Mouse (Mus musculus) forebrain, embryonic 11.5 days (tissue): ENCODE measurements around the gene Tnfrsf14. TPM values are rescaled to one million over a fixed set of nuclear protein-coding genes. Genes with fewer than 3 reads are reported as not detected.
A peak's percentile ranks its signal among the peaks of the same experiment; 100 is the strongest.

ENCODE experiments used
- ATAC-seq: fragments of 200-750 bp; cut with Nextera tagmentation; replicated peaks from 2 replicates; pipeline ENCODE4 v1.8.0; 2017; ENCODE audit warnings: moderate TSS enrichment; ENCODE audit not compliant: low FRiP score
- DNase-seq: peaks from one replicate; pipeline ENCODE4 v3.0.0-alpha.2; 2017; ENCODE audit warnings: low spot score
- H3K27ac ChIP-seq: fragments of 300-500 bp; sonication (generic); 2 replicates; pipeline ENCODE4 v1.5.1; 2014; ENCODE audit warnings: low read depth, low read length
- H3K27me3 ChIP-seq: fragments of 300-500 bp; sonication (generic); 2 replicates; pipeline ENCODE4 v1.6.1; 2014; ENCODE audit warnings: mild to moderate bottlenecking, low read length, mixed read lengths; ENCODE audit not compliant: control insufficient read depth, insufficient read depth
- H3K36me3 ChIP-seq: fragments of 300-500 bp; sonication (generic); 2 replicates; pipeline ENCODE4 v1.6.1; 2014; ENCODE audit warnings: mild to moderate bottlenecking, low read length, moderate library complexity, mixed read lengths; ENCODE audit not compliant: control insufficient read depth, insufficient read depth
- H3K4me1 ChIP-seq: fragments of 300-500 bp; sonication (generic); replicated peaks from 2 replicates; pipeline ENCODE4 v1.6.1; 2014; ENCODE audit warnings: low read length, mixed read lengths; ENCODE audit not compliant: control insufficient read depth, insufficient read depth
- H3K4me2 ChIP-seq: fragments of 300-500 bp; sonication (generic); 2 replicates; pipeline ENCODE4 v1.6.1; 2014; ENCODE audit warnings: low read depth, mild to moderate bottlenecking, low read length, moderate library complexity, mixed read lengths; ENCODE audit not compliant: severe bottlenecking
- H3K4me3 ChIP-seq: fragments of 300-500 bp; sonication (generic); 2 replicates; pipeline ENCODE4 v1.5.1; 2014; ENCODE audit warnings: low read depth, low read length
- H3K9ac ChIP-seq: fragments of 300-500 bp; sonication (generic); 2 replicates; pipeline ENCODE4 v1.6.1; 2014; ENCODE audit warnings: low read length
- H3K9me3 ChIP-seq: fragments of 300-500 bp; sonication (generic); 2 replicates; pipeline ENCODE4 v1.6.1; 2016; ENCODE audit warnings: low read length, mixed read lengths; ENCODE audit not compliant: control insufficient read depth
- WGBS: fragments of 180-500 bp; shearing (Covaris S2); extraction: QIAGEN DNeasy Blood & Tissue Kit; methylation state at CpG from one replicate; pipeline ENCODE4 v1.1.7; 2014; 5-methylcytosine and 5-hydroxymethylcytosine counted together
- polyA plus RNA-seq: library from polyadenylated mRNA; unstranded; fragments of >200 nt; fragmentation: Nextera tagmentation; extraction: Ambion mirVana; gene quantifications from 2 replicates; pipeline ENCODE4 v1.2.1, GENCODE M21; 2014

Gene Tnfrsf14
- polyA plus RNA-seq: 0.61 and 1.4 TPM in 2 replicates

DNA sequence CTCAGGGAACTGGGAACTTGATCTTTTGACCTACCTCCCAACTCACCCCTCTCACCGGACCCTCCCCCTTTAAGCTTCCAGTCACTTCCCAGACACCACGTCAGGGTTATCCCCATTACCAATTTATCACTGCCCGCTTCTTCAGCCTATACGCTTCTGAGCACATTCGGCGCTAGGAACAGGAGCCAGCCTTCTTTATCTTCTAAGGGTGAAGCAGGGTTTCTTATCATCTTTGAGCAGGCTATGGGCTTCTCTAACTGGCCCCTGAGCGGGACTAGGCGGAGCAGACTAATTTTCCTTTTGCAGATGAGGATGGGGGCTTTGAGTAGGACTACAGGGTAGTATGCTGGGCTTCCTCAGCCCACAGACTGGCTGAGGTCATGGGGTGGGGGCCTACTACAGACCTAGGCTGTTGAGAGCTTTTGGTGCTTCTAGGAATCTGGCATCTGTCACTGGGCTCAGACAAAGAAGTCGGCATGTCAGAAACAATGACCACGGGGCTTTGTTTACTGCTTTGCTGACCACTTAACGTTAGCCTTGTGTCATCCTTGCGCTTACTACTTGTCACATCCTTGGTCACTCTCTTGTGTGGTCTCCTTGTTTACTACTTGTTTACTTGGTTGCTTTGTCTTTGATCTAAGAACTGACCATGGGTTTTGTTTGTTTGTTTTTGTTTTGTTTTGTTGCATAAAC lies at the start of gene Tnfrsf14:
Gene Tnfrsf14 (minus strand): TSS at position 169 of the 693 bp plus-strand sequence.
- Histone ChIP-seq H3K4me2 (no peak within 1 kb of the TSS), H3K9ac (no peak within 1 kb of the TSS), H3K27me3 (no peaks in the 10 kb centered on the region), H3K36me3 (no peaks in the 10 kb centered on the region), H3K9me3 (no peaks in the 10 kb centered on the region), H3K4me3 (0 out of 2 replicates have a peak within 1 kb of the TSS, but pooled peaks have one; percentile 0), H3K27ac (peak within 1 kb of the TSS; percentile 13; the same call in 1 of the 2 replicates), H3K4me1 (no peaks in the 10 kb centered on the region)
- no peak for ATAC-seq
- no peak for DNase-seq
- WGBS: 64% methylated on average over 12 of the region's 12 CpGs

DNA sequence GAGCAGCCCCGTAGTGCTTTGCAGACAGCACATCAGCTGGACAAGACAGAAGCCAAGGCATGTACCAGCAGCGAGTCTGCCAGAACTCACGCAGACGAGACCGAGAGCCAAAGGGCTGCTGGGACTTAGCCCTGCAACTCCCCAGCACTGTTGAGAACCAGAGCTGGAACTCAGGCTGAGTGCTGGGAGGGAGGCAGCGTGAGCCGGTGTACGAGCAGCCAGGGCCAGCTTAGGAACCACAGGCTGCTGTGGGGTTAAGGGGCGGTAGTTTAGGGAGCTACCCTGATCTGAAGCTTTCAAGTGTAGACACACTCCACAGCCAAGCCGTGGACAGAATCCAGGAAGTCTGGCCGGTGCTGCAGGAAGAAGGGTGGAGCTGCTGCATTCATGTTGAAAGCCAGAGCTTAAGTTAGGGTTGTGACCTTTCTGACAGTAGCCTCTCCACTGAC lies 45.8 kb upstream of the Tnfrsf14 start:
- DNase-seq (no peak), ATAC-seq (no peak)
- H3K36me3 ChIP-seq: peaks cover 43% of the 10 kb centered on the region
- H3K27me3 ChIP-seq: no peaks in the 10 kb centered on the region
- H3K9ac ChIP-seq: no peak overlapping the region
- H3K27ac ChIP-seq: no peak overlapping the region
- 92% methylated on average over 11 of the region's 11 CpGs for WGBS
- H3K9me3 ChIP-seq: no peaks in the 10 kb centered on the region
- H3K4me3 ChIP-seq: no peak overlapping the region
- H3K4me2 ChIP-seq: no peak overlapping the region
- H3K4me1 ChIP-seq: no peaks in the 10 kb centered on the region

DNA sequence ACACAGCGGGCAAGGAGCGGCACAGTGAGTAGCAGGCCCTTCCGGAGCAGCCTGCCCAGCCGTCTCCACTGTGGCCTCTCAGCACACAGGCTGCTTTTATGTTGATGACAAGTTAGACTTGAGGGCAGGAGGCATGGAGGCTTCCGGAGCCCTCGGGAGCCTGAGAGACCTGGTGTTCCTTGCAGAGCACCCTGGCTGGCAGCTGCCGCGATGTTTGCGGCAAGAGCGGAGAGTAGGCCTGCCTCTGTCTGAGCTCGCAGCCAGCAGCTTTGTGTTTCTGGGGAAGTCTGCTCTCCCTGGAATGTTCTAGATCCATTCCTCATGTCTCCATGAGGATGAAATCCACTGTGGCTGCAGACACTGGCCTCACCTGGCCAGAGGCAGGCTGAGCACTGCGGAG lies 44.2 kb upstream of the Tnfrsf14 start:
- WGBS: 98% methylated on average over 12 of the region's 12 CpGs
- H3K4me3 ChIP-seq: no peak overlapping the region
- peaks cover 38% of the 10 kb centered on the region for H3K36me3 ChIP-seq
- H3K27me3 ChIP-seq: no peaks in the 10 kb centered on the region
- no peak overlapping the region for H3K27ac ChIP-seq
- H3K4me2 ChIP-seq: no peak overlapping the region
- no peaks in the 10 kb centered on the region for H3K4me1 ChIP-seq
- ATAC-seq: no peak
- no peak for DNase-seq
- H3K9me3 ChIP-seq: no peaks in the 10 kb centered on the region
- no peak overlapping the region for H3K9ac ChIP-seq

DNA sequence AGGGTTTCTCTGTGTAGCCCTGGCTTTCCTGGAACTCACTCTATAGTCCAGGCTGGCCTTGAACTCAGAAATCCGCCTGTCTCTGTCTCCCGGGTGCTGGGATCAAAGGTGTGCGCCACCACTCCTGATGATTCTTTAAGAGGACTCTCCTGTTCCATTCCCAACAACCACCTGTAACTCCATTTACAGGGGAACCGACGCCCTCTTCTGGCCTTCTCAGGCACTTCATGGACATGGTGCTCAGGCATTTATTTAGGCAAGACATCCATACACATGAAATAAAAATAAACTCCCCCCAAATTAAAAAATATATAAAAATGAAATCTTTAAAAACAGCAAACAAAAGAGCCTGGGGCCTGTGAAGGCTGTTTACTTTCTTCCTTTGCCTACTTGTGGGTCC lies 38.8 kb upstream of the Tnfrsf14 start:
- ATAC-seq (no peak), DNase-seq (peak; percentile 77)
- no peaks in the 10 kb centered on the region for H3K9me3 ChIP-seq
- WGBS: 59% methylated on average over 5 of the region's 5 CpGs
- no peak overlapping the region for H3K4me2 ChIP-seq
- no peak overlapping the region for H3K27ac ChIP-seq
- H3K4me1 ChIP-seq: peaks cover 14% of the 10 kb centered on the region; the same call in 1 of the 2 replicates
- H3K4me3 ChIP-seq: no peak overlapping the region
- H3K9ac ChIP-seq: no peak overlapping the region
- H3K27me3 ChIP-seq: peaks cover 3% of the 10 kb centered on the region; the same call in 1 of the 2 replicates
- peaks cover 22% of the 10 kb centered on the region; the same call in 1 of the 2 replicates for H3K36me3 ChIP-seq

DNA sequence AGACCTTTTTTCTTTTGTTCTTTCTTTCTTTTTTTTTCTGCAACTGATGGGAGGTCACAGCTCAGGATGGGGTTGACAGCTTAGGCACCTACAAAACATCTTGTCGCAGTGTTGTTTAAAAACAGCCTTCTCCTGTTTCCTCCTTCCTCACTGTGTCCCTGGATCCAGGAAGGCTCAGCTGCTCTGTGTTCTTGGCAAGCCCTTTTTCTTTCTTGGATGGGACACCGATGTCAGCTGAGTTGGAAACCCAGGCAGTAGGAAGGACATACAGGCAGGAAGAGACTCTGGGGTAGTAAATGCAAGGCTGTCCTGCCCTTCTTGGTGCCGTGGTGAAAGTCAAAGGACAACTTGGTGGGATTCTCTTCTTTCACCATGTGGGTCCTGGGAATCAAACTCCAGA lies 37.5 kb upstream of the Tnfrsf14 start:
- H3K36me3 ChIP-seq: peaks cover 14% of the 10 kb centered on the region; the same call in 1 of the 2 replicates

DNA sequence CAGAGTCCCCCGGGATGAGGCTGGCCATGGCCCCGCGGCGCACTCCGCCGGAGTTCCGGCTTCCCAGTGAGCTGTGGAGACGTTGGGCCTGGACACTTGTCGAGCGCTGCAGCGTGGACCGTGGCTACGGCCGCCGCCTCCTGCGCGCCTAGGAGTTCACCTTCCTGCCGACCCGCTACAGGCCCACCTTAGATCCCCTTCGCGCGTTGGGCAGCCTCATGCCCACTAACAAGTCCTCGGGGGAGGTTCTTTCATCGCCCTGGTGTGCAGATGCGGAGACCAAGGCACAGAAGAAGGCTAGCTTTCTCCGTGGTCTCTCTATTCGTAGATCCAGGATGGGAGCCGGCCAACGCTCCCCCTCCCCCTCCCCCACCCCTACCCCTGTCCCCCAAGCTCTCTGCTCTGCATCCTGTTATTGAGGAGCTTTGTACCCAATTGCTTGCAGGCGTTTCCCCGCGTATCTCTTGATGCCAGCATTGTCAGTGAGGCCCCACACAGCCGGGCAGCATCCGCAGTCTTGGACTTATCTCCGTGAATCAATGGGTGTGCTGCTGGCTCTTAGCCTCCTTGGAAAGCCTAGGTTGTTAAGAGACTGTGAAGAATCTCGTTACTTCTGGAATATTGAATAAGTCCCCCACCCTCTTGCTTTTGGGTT lies 36.3 kb upstream of the Tnfrsf14 start:
- Histone ChIP-seq H3K4me1 (peaks cover 22% of the 10 kb centered on the region), H3K9me3 (no peaks in the 10 kb centered on the region), H3K4me2 (peak overlapping the region; percentile 87), H3K27ac (peak overlapping the region; percentile 98), H3K36me3 (peaks cover 9% of the 10 kb centered on the region; the same call in 1 of the 2 replicates), H3K27me3 (peaks cover 5% of the 10 kb centered on the region; the same call in 1 of the 2 replicates), H3K9ac (peak overlapping the region; percentile 99), H3K4me3 (peak overlapping the region; percentile 97)
- ATAC-seq (no peak), DNase-seq (no peak)
- under 1% methylated on average over 36 of the region's 36 CpGs for WGBS

More for the DNA sequence above, 37.5 kb upstream of the Tnfrsf14 start:
- no peak for ATAC-seq
- Histone ChIP-seq H3K4me1 (peaks cover 14% of the 10 kb centered on the region; the same call in 1 of the 2 replicates), H3K4me3 (peak overlapping the region; percentile 97; the same call in 1 of the 2 replicates), H3K27me3 (peaks cover 4% of the 10 kb centered on the region; the same call in 1 of the 2 replicates), H3K9ac (no peak overlapping the region; the same call in 1 of the 2 replicates), H3K27ac (no peak overlapping the region), H3K4me2 (peak overlapping the region; percentile 87; the same call in 1 of the 2 replicates), H3K9me3 (no peaks in the 10 kb centered on the region)
- no peak for DNase-seq
- WGBS: 73% methylated on average over 3 of the region's 3 CpGs

DNA sequence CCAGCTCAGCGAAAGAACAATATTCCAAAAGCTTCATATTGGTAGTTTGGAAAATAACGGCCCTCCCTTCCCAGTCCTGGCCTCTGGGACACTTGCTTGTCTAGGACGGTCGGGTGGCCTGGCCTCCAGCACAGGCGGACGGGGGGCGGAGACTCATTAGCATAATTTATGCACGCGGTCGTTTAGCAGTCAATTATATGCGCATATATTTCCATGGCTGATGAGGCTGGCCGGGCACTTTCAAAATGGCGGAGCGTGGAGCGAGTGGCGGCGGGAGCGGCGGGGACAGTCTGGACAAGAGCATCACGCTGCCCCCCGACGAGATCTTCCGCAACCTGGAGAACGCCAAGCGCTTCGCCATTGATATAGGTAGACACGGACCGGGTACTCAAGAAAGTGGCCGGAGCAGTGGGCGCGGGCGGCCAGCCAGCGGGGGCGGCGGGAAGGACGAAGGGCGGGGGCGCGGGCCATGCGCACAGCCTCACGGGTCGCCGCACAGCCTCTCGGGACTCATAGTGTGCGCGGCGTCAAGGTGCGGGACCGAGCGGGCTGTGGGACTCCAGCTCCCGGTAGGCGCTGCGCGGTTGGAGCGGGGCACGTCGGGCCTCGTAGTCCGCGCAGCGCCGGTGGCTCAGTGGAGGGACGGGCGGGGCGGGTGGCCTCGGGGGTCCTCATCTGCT lies 35.7 kb upstream of the Tnfrsf14 start, which contains the start of gene Pank4:
Gene Pank4 (plus strand): TSS at position 223 of the 680 bp plus-strand sequence.
- H3K4me1 ChIP-seq: peaks cover 28% of the 10 kb centered on the region
- H3K9me3 ChIP-seq: no peaks in the 10 kb centered on the region
- peak within 1 kb of the TSS; percentile 99 for H3K9ac ChIP-seq
- H3K4me2 ChIP-seq: peak within 1 kb of the TSS; percentile 87
- peak; percentile 81 for ATAC-seq
- WGBS: under 1% methylated on average over 63 of the region's 66 CpGs
- peak within 1 kb of the TSS; percentile 98 for H3K27ac ChIP-seq
- H3K27me3 ChIP-seq: peaks cover 11% of the 10 kb centered on the region; the same call in 1 of the 2 replicates
- DNase-seq: peak; percentile 95
- peak within 1 kb of the TSS; percentile 97 for H3K4me3 ChIP-seq
- peaks cover 4% of the 10 kb centered on the region; the same call in 1 of the 2 replicates for H3K36me3 ChIP-seq
